Mouse (Mus musculus) megakaryocyte, embryonic 14.5 days (primary cell): ENCODE measurements around the gene Gm45837. TPM values are rescaled to one million over a fixed set of nuclear protein-coding genes. Genes with fewer than 3 reads are reported as not detected.

Source experiments
- H3K27me3 ChIP-seq: replicated peaks from 2 replicates; pipeline ENCODE3; 2012; ENCODE audit warnings: inconsistent platforms
- H3K36me3 ChIP-seq: replicated peaks from 2 replicates; pipeline ENCODE3; 2012; ENCODE audit warnings: low read length, inconsistent platforms, mixed read lengths
- H3K4me1 ChIP-seq: 2 replicates; pipeline ENCODE4 v1.6.1; 2012; ENCODE audit warnings: inconsistent platforms
- H3K4me3 ChIP-seq: replicated peaks from 2 replicates; pipeline ENCODE3; 2012; ENCODE audit warnings: moderate library complexity, mild to moderate bottlenecking, inconsistent platforms
- H3K9me3 ChIP-seq: 2 replicates; pipeline ENCODE4 v1.6.1; 2012; ENCODE audit warnings: inconsistent platforms
- FLI1 ChIP-seq: IDR thresholded peaks from 2 replicates; pipeline ENCODE4 v1.6.1; 2012; ENCODE audit warnings: low read length, inconsistent platforms, mixed read lengths
- GATA1 ChIP-seq: IDR thresholded peaks from 3 replicates; pipeline ENCODE4 v1.6.1; 2012; ENCODE audit warnings: mixed read lengths, low read length, inconsistent platforms, borderline replicate concordance
- polyA plus RNA-seq: library from polyadenylated mRNA; stranded (reverse); fragments of >175 nt; gene quantifications from 2 replicates; pipeline ENCODE4 v1.2.3, GENCODE M21; 2012; ENCODE audit warnings: low replicate concordance; ENCODE audit not compliant: insufficient read depth

The Gm45837 gene
- polyA plus RNA-seq, 1 experiment = 1.4 TPM

- TF ChIP-seq GATA1 = no peak
- Histone ChIP-seq H3K36me3 (no peaks in the 10 kb centered on the region), H3K4me1 (peaks cover 58% of the 10 kb centered on the region), H3K27me3 (peaks cover 80% of the 10 kb centered on the region), H3K9me3 (no peaks in the 10 kb centered on the region), H3K4me3 (no peak overlapping the region)
Observed at GRCm38 (mm10) chr7:101462327-101463068, 51.8 kb downstream of the Gm45837 start.

- H3K27me3 ChIP-seq = peaks cover 75% of the 10 kb centered on the region
Observed at GRCm38 (mm10) chr7:101463665-101464271, 53.1 kb downstream of the Gm45837 start.

DNA sequence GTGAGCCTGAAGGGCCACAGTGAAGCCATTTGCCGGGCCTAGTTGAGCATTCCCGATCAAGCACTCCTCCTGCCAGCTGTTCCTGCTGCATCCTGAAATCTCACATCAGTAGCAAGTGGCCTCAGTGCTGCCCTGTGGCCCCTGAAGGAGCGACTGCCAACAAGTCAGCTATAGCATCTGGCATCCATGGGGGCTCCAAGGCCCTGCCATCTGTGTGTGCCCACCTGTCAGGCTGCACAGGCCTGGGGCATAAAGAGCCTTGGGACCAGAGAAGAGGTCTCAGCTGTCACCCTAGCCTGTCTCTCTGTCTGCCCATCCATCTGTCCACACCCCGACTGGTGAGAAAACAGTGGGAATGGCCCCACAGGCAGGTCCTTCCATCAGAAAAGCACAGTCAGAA lies 54.2 kb downstream of the Gm45837 start:
- Histone ChIP-seq H3K36me3 (no peaks in the 10 kb centered on the region), H3K4me1 (peaks cover 40% of the 10 kb centered on the region), H3K9me3 (no peaks in the 10 kb centered on the region), H3K4me3 (no peak overlapping the region), H3K27me3 (peaks cover 70% of the 10 kb centered on the region)
- TF ChIP-seq GATA1 (no peak), FLI1 (no peak)

More at GRCm38 (mm10) chr7:101463665-101464271, 53.1 kb downstream of the Gm45837 start:
- peaks cover 50% of the 10 kb centered on the region for H3K4me1 ChIP-seq
- H3K36me3 ChIP-seq = no peaks in the 10 kb centered on the region
- H3K4me3 ChIP-seq = no peak overlapping the region
- TF ChIP-seq FLI1 = no peak
- TF ChIP-seq GATA1 = no peak
- no peaks in the 10 kb centered on the region for H3K9me3 ChIP-seq

DNA sequence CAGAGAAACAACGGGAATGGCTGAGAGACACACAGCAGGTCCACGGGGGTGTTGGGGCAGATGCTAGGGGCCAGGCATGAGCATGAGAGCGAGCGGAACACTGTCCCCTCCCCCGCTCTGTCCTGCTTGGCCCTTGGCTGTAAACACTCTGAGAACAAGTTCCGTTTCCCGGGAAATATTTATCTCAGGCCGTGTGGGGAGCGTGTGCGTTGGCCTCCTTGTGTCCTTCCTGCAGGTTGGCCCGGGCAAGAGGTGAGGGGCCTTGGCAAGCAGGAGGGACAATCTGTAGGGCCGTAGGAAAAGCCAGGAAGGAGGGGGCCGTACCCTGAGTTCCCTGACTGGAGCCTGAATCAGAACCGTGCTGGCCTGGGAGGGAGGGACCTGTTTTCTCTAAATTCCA lies 54.7 kb downstream of the Gm45837 start:
- Histone ChIP-seq H3K4me3 (no peak overlapping the region), H3K27me3 (peaks cover 68% of the 10 kb centered on the region), H3K36me3 (no peaks in the 10 kb centered on the region), H3K4me1 (peaks cover 38% of the 10 kb centered on the region), H3K9me3 (no peaks in the 10 kb centered on the region)
- TF ChIP-seq FLI1 (no peak), GATA1 (no peak)

DNA sequence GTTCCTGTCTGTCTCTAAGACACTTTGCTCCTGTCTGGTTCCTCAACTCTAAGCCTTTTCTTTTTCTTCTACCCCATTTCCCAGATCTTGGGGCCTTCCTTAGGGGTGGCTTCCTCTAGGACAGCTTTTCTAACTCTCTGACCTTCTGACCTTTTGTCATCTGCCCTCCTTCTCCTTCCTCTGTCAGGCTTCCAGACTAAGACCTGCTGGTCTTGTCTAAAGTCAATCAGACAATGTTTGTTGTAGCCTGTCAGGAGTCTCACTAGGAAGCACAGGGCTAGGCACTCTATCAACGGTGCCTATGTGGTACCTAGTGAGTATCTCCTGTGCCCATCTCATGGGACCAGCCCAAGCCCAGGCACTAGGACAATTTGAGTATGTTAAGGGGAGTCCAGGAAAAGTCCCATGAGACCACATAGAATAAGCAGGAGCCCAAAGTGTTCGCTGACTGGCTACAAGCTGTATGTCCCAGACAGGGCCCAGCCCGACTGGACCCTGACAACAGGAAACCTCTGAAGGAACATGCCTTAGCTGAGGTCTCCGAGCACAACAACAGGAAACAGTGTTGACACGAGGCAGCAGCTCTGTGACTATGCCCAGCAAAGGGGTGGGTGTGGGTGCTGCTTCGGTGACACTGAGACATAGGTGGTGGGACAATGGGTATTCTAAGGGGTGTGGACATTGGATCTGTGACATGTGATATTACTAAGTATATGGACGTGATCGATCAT lies 55.3 kb downstream of the Gm45837 start:
- H3K4me3 ChIP-seq = peak overlapping the region; percentile 34
- H3K36me3 ChIP-seq = no peaks in the 10 kb centered on the region
- peaks cover 70% of the 10 kb centered on the region for H3K27me3 ChIP-seq
- no peak for TF ChIP-seq FLI1
- no peak for TF ChIP-seq GATA1
- peaks cover 38% of the 10 kb centered on the region for H3K4me1 ChIP-seq
- no peaks in the 10 kb centered on the region for H3K9me3 ChIP-seq

DNA sequence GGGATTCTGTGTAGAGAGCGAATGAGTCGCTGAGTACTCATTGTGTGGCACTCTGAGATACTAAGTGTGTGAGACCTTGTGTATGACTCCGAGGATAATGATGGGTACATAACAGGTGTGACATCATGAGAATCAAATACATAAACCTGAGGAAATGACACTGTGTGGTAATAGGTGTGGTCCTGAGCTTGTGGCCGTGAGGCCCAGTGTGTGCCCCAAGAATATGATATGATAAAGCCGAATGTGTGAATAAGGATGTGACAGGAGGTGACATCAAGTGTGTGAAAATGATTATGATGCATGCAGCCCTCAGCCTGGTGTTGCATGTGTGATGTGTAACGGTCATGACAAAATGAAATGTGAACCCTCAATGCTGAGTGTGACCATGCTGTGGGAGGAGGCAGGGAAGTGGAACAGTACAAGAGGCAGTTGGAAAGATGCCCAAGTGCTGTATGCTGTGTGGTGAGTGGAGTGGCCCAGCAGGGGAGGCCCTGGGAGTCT lies 55.9 kb downstream of the Gm45837 start:
- H3K4me3 ChIP-seq = peak overlapping the region; percentile 34
- no peak for TF ChIP-seq GATA1
- no peak for TF ChIP-seq FLI1
- no peaks in the 10 kb centered on the region for H3K9me3 ChIP-seq
- H3K36me3 ChIP-seq = no peaks in the 10 kb centered on the region
- peaks cover 69% of the 10 kb centered on the region for H3K27me3 ChIP-seq
- H3K4me1 ChIP-seq = peaks cover 38% of the 10 kb centered on the region

GRCm38 (mm10) chr7:101471423-101471822 lies 60.7 kb downstream of the Gm45837 start:
- no peak for TF ChIP-seq FLI1
- TF ChIP-seq GATA1 = no peak
- H3K4me1 ChIP-seq = peaks cover 14% of the 10 kb centered on the region
- peaks cover 71% of the 10 kb centered on the region for H3K27me3 ChIP-seq
- no peaks in the 10 kb centered on the region for H3K9me3 ChIP-seq
- no peak overlapping the region for H3K4me3 ChIP-seq
- no peaks in the 10 kb centered on the region for H3K36me3 ChIP-seq

DNA sequence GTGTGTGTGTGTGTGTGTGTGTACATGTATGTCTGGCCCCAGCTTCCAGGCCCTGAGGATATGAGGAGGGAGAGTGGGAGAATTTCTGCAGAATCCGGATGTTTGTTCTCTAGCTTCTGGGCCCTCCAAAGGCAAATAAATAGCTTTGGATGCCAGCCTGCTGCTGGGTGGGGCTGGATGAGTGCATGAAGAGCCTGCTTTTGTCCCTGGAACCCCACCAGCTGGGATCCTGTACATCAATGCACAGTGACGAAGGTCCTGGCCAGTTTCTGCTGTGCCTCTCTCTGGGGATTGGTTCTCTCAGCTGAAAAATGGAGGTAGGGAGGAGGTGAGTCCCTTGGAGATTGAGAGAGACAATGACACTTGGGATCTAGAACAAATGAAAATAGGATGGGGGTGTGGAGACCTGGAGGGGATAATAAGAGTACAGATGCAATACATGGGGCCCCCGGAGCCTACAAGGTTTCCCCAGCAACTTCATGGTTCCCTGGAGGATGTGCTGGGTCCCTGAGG lies 61.3 kb downstream of the Gm45837 start:
- Histone ChIP-seq H3K4me3 (no peak overlapping the region), H3K36me3 (no peaks in the 10 kb centered on the region), H3K9me3 (no peaks in the 10 kb centered on the region), H3K4me1 (peaks cover 12% of the 10 kb centered on the region), H3K27me3 (peaks cover 73% of the 10 kb centered on the region)
- TF ChIP-seq GATA1 (no peak), FLI1 (no peak)

DNA sequence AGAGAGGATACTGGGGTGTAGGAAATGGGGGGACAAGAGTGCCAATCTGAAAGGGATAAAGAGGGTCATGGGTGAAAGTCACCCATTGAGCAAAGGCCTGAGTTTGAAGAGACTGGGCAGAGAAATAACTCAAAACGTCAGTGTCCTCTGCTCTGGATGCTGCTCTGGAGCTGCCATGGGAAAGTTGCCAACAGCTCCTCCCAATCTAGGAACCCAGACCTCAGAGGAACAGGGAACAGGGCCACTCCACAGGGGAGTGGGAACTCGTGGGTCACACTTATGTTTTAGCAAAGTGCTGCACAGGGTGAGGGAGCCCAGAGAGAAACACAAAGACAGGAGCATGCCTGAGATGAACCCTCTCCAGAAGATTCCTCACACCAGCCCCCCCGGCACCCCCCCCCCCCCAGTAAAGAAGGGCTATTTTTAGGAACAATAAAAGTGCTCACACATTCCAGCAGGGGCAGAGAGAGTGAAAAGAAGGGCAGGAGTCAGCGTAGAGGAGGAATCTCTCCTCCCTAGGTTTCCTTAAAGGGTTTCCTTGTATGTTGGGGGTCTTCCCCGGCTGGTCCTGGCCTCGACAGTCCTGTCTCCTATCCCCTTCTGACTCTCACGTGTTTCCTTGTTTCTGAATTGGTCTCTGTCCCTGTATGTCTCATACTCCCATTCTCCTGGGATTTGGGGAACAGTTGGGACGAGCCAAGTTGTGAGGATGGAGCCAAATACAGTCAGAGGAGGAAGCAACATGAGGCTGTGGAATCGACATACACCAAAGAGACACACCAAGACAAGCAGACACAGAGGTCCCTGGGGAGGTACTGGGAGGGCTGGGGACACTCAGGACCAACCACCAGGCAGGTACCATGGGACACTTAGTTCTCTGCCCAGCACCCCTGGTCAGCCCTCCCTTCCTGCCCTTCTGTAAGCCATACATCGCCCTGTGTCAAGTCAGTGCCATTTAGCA lies 62.2 kb downstream of the Gm45837 start:
- TF ChIP-seq GATA1 (no peak), FLI1 (no peak)
- H3K4me1 ChIP-seq = peaks cover 12% of the 10 kb centered on the region
- H3K9me3 ChIP-seq = no peaks in the 10 kb centered on the region
- no peak overlapping the region for H3K4me3 ChIP-seq
- no peaks in the 10 kb centered on the region for H3K36me3 ChIP-seq
- H3K27me3 ChIP-seq = peaks cover 69% of the 10 kb centered on the region
